Mouse (Mus musculus): Measurements from ENCODE around the gene Dennd5a. TPM values are rescaled to one million over a fixed set of nuclear protein-coding genes. Genes with fewer than 3 reads are reported as not detected.

Dennd5a gene
- total RNA-seq, 2 experiments from 2014 or later: 222 to 227 TPM

DNA sequence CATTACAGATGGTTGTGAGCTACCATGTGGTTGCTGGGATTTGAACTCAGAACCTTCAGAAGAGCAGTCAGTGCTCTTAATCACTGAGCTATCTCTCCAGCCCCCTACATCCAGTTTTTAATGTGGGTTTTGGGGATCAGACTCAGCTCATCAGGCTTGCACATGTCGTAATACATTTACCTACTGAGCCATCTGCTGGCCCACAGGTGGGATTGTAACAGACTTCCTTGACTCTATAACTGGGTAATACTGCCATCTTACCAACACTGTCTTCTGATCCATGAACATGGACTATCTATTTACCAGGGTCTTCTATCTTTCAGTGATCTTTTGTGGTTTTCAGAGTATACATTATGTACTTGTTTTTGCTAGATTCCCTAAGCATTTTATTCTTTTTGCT, 74.0 kb downstream of the Dennd5a start:
- DNase-seq (ENCODE audit: low spot score in 2 of 2): no peak

DNA sequence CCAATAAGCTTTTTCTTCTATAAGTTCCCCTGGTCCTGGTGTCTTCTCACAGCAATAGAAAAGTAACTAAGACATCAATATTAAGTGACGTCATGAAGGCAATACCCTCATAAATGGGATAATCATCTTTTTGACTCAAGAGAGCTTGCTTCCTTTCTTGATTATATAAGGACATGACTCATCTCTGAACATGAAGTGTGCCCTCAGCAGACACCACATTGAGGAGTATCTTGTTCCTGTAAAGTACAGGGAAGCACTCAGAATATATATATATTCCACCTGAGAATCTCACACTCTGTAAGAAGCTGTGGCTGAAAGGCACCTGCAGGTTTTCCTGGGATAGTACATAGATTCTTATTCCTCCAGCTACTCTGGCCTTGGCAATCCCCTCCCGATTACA, 77.7 kb downstream of the Dennd5a start:
- no peak for DNase-seq (ENCODE audit: low spot score in 2 of 2)

DNA sequence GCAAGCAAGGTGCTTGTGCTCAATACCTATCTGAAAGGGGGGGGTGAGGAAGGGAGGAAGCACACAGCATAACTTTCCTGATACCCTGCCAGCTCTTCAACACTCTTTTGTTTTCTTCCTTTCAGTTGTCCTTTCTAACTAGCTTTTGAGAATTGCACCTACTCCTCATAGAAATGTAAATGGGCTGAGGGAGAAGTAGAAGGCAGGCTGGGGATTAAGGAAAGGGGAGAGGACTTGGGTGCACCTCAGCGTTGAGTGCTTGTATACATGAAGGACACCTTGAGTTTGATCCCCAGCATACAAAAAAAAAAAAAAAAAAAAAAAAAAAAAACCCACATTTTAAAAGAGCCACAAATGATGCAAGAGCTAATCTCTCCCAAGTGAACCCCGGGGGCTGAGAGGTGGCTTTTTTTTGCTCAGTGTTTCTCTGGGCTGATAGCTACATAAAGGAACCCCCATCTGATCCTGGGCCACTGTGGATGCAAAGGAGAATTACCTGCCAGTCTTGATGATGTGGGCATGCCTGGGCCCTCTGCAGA, 78.6 kb downstream of the Dennd5a start:
- DNase-seq (ENCODE audit: low spot score in 2 of 2): no peak

DNA sequence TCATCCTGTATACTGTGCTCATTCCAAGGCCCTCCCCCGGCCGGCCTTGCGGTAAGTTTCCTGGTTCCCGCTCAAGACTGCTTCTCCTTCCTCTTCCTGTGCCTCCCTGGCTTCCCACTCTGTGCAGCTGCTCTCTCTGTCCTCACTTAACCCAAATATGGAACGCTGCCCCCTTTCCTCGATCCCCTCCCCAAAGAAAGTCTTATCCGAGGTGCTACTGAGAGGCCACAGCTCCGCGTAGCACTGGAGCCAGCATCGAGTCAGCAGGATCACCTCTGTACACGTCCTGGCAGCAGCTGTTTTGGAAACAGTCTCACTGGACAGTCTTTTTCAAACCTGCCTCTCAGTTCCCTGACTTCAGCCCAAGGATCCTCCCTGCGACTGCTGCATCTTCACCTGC, 81.1 kb downstream of the Dennd5a start:
- DNase-seq (ENCODE audit: low spot score in 2 of 2): no peak

DNA sequence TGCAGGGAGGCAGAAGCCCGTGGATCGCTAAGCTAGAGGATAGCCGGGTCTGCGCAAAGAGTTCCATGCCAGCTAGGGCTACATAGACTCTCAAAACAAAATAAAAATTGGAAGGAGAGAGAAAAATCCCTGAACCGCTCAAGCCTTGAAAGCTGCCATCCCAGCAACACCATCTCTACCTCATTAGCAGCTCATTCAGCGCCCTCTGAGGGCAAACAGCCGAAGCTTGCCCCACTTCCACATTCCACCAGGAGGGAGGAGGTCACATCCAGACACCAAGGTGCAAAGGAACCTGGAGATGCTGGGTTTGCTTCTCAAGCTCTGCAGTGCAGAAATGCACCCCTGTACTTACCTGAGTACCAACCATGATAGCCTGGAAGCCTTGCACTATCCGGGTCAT, 84.2 kb downstream of the Dennd5a start:
- no peak for DNase-seq (ENCODE audit: low spot score in 2 of 2)

DNA sequence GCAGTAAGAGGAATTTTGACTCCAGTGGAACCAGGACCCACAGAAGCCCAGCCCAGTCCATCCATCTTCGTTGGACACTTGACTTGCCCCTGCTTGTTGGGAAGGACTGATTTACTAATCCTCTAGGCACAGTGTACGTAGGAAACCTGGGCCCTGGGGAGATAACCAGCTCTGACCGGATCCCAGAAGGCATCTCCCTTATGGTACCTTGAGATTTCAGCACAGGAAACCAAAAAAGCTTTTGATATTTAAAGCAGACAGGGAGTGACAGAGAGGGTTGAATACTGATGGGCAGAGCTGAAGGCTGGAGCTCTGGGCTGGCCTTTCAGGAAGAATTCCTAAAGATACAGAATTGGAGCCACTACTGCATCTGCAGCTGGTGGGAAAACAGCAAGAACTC, 84.7 kb downstream of the Dennd5a start:
- no peak for DNase-seq (ENCODE audit: low spot score in 2 of 2)

DNA sequence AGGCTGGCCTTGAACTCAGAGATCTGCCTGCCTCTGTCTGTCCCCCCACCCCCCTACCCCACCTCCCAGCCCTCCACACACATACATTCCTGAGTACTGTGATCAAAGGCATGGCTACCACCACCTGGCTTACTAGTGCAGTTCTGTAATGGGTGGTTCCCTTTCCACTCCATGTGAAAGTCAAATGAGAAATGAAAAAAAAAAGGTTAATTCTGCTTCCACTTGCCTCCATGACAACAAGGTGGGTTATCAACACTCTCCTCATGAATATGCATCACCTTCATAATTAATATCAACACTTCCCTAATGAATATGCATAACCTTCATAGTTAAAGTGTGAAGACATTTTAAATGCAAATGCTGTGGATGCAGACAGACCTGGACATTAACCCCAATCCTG, 85.2 kb downstream of the Dennd5a start:
- DNase-seq (ENCODE audit: low spot score in 2 of 2): no peak

DNA sequence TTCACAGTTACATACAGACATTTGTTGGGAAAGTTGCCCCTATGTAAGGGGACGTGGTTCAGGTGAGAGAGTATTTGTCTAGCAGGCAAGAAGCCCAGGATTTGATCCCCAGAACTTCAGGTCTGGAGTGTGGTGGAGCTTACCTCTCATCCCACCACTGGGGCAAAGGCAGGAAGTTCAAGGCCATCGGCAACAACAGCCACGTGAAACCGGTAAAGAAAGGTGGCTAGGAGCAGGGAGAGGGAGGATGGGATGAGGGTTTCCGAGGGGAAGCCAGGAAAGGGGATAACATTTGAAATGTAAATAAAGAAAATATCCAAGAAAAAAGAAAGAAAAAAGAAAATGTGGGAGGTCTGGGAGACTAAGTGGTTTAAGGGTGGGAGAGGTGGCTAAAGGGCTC, 87.1 kb downstream of the Dennd5a start:
- DNase-seq (ENCODE audit: low spot score in 2 of 2): no peak

DNA sequence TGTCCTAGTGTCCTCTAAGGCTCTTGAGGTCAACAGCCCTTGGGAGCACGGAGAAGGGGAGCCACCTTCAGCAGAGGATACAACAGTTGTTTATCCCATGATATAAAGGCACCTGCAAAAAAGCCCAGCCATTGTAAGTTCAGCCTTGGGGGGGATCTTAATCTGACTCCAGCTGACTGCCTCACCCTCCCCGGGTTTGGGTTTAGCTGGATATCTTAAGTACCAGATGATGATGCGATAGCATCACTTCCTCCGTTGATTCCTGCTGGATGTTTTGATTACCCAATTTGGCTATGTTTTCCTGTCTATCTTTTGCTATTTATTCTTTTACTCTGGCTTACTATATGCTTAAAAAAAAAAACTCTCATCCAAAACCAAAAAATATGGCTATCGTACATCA, 89.0 kb downstream of the Dennd5a start:
- DNase-seq (ENCODE audit: low spot score in 2 of 2): no peak

DNA sequence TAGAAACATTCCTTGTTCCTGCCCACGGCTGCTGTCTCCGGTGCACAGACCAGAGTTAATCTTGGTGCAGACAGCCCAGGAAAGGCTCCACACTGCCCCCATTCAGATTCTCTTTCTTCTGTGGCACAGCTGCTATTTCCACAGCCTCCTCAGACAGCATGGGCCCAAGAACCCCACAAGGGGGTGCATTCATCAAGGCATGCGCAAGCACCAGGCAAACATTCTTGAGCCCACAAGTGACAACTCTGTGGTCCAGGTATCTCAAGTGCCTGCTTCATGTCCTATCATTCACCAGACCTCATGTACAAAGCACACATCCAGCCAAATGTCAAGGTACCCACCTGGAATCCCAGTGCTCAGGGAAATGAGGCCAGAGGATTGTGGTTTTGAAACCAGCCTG, 91.8 kb downstream of the Dennd5a start:
- DNase-seq (ENCODE audit: low spot score in 2 of 2): no peak

DNA sequence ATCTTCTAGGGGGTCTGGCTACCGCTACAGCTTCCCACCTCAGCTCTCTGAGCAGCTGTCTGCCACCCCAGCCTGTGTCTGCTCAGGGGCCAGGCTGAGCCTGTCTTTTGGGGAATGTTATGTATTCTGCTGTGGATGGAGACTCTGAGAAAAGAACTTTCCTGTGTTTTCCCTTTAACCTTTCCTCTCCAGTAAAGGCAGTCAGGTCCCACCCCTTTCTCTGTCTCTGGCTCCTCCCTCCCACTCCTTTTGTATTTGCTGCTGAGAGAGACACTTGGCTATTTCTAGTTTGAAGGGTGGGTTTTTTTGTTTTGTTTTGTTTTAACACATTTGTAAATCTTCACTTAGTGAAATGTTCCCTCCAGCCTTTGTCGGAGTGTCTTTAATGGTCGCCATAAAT, 93.6 kb downstream of the Dennd5a start:
- DNase-seq (ENCODE audit: low spot score in 2 of 2): no peak

DNA sequence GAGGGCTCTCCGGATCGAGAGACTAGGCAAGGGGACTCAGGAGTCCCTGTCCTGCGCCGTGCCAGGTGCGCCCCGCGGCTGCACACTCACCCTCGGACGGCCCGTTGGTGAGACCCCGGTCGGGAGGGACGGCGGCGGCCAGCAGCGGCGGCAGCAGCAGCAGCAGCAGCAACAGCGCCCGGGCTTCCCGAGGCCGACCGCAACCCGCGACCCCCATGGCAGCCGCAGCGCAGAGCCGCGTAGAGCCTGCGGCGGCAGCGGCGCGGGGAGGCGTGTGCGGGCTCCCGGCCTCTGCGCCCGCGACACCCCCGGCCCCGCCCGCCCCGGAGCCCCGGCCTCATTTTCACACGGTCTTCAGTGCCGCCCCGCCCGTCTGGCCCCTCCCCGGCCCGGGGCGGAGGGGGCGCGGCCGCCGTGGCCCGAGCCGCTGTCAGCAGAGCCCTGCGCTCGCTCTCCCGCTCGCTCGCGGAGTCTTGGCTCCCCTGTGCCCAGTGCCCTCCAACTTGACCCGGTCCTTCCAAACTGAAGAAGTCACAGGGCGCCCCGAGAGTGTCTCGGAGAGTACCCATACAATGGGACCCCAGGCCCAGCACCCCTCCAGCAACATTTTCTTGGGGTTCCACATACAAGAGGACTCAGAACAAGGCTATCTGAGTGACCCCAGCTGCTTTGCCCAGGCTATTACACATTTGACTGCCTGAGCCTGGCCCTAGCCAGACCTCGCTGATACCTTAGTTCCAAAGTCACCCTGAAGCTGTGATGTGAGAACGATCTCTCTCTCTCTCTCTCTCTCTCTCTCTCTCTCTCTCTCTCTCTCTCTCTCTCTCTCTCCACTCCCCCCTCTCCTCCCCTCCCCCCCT, 94.7 kb downstream of the Dennd5a start, which contains the start of gene Scube2:
Gene Scube2, minus strand, starts transcription at position 310 of the 860 bp plus-strand sequence.
- DNase-seq (ENCODE audit: low spot score in 2 of 2): no peak

DNA sequence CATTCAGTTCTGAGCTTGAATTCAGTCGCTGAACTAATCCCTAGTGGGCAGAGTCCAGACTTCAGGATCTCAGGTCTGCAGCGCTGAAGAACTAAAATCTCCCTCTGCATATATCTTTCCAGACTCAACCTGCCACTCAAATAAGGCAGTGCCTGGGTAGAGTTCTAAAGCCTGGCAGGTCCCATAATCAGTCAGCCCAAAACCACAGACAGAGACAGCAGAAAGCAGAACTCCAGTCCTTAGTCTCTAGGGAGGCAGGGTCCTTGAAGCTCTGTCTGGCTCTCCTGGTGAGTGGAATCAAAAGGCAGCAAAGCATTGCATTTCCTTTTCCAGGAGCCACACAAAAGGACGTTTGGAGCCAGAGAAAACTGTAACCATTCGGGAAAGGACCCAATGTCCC, 96.7 kb downstream of the Dennd5a start:
- no peak for DNase-seq (ENCODE audit: low spot score in 2 of 2)

DNA sequence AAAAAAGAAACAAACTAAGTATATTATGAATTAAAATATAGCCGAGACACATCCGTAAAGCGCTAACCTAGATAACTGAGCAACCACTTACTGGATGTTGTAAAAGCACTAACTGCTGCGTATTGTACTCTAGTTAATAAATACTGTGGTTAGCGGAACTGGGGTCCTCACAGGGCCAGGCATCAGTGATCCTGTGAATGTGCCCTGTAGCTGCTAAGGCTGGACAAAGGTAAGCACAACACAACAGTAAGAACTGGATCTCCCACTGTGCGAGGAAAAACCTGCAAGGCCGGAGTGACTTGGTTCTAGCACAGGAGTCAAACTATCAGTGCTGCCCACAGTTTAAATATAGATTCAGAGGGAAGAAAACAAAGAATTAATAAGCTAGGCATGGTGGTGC, 100.1 kb downstream of the Dennd5a start:
- DNase-seq (ENCODE audit: low spot score in 2 of 2): no peak

DNA sequence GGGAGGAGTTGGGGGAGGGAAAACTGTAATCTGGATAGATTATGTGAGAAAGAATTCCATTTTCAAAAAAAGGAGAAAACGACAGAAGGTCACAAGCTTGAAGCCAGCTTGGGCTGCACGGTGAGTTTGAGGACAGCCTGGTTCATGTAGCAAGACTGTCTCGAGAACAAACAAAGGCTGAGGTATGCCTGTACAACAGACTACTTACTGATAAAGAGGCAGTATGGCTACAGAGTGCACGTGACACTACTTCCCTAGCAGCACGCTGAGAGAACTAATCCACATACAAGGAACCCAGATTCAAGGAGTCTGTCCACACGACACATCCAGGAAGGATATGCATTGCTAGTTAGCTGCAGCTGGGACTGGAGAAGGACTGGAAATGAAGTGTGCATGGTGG, 100.9 kb downstream of the Dennd5a start:
- DNase-seq (ENCODE audit: low spot score in 2 of 2): no peak

DNA sequence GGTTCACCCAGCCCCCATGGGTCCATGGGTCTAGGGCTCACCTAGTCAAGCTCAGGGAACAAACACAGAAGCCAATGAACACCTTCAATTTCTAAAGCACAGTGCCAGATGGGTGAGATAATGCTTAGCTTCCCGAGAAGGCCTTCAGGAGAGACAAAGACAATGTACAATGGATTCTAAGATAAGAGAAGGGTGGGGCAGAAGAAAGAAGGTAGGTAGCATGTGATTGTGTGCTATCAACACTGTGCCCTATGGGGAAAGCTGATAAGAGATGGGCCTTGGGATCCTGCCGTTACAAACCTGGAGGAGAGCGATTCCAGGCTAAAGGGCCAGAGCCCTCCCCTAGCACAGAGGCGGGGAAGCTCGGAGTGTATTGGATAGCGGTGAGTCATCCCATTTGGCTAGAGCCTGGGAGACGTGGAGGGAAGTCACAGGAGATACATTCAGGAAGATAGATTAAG, 107.5 kb downstream of the Dennd5a start:
- DNase-seq (ENCODE audit: low spot score in 2 of 2): peak in 1 of 2 experiments; percentile 19

DNA sequence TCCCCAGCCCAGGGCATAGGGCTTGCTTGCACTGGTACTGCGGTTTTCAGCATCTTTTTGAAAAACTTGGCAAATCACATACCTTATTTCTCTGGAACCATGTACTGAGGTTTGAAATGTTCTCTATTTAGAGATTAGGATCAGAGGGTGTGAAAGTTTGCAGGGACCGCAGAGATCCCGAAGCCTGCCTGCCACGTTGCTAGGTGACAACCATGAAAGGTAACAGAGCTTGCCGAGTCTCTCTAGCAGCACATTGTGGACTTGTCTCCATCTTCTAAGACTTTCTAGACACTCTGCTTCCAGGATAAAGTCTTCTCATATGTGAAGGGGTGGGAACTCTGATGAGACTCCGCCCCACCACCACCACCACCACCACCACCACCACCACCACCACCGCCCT, 108.3 kb downstream of the Dennd5a start:
- peak in 1 of 2 experiments; percentile 16 for DNase-seq (ENCODE audit: low spot score in 2 of 2)

DNA sequence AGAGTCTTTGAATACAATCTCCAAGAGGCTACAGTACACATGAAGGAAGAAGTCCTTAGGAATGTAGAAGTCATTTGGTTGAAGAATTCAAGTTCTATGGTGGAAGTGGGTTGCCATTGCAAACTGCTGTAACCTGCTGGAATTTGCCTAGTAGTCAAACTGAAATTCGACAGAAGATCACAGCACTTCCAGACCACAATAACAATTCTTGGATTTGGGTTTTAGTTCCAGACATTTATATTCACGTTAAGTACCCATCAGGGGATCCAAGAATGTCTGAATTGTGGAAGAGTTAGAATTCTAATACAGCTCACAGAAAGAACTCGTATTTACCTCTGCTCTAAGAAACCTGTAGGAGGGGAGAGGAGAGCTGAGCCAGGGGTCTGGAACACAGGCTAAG, 109.7 kb downstream of the Dennd5a start:
- no peak for DNase-seq (ENCODE audit: low spot score in 2 of 2)

DNA sequence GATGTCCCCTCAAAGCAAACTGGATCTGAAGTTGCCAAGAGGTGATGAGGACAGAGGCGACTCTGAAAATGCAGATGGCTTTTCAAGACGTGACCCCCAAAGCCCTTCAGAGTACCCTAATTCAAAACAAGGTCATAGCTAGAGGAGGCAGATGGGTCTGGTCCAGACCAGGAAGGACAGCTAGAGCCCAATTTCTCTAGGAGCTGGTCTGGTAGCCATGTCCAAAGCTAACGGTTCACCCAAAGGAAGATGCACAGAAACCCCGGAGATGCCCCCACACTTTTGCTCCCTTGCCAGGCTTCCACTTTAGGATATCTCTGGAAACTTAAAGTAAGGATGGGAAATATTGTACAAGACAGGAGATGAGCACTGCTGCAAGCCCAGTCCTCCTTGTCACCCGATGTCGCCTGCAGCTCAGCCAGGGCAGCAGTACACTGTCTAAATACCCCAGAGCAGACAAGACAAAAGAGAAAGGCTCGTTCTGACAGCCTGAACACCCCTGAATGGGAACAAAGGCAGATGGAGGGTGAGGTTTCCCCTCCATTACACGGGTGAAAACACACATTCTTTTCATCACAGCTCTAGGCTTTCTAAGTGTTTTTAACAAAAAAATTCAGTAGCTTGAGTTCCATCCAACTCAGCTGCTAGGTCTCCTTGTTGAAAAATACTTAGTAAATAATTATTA, 110.4 kb downstream of the Dennd5a start:
- DNase-seq (ENCODE audit: low spot score in 2 of 2): no peak

DNA sequence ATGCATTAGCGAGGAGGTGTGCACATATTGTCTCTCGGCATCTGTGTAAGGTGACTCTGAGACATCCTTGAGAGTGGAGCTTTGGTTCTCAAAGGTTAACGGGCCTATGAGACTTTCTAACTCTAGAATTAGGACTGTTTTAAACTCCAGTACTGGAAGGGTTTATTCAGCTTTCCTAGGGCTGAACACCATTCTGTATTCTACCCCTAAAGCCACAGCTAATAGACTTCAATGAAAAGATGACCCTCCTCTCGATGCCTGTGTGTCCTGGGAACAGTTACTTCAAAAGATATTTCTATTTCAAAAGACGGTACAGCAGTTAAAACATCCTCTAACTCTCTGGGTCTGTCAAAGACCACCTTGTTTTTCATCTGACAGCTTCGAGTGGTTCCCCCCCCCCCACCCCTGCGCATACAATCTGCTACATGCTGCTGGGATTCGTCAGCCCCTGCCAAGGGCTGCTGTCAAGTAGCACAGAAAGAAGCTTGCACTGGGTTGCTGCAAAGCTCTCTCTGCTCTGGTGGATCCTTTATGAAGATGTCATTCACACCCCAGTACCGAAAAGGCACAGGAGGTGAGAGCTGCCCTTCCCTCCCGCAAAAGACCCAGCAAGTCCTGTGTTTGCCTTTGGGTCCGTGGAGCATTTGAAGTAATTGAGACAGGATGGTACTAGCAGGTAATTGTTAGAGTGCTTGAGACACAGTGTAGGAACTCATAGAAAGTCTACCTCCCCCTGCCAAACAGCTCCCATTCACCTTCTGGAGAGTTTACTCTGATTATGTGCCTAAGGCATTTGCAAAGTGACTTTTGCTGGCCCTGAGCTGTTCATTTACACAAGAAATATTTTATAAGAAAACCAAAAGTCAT, 111.2 kb downstream of the Dennd5a start:
- no peak for DNase-seq (ENCODE audit: low spot score in 2 of 2)

DNA sequence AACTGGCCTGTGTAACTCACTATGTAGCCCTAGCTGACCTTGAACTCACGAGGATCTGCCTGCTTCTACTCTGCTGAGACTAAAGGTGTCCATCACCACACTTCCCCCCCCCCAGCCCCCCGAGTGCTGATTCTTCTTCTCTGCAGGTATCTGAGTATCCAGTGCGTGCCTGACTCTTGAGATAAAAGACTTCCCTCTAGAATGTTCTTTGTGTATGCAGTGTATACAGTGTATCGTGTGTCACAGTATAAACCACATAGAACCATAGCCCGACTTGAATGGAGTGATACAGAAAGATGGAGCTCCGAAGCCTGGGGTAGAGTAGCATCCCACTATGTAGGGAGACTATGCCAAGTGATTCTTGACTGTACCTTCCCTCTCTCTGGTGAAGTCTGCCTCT, 116.2 kb downstream of the Dennd5a start:
- DNase-seq (ENCODE audit: low spot score in 2 of 2): no peak
